Mouse (Mus musculus) R1 (cell line): Measurements from ENCODE around the gene Phf1.

ENCODE experiments used
- DNase-seq: peaks from one replicate; pipeline ENCODE4 v3.0.0-alpha.2; 2018; ENCODE audit warnings: low read depth, low spot score

Gene Phf1

GRCm38 (mm10) chr17:26950560-26951288 is 17.9 kb downstream of the Phf1 start:
- DNase-seq = no peak

GRCm38 (mm10) chr17:26951406-26951805 is 18.6 kb downstream of the Phf1 start:
- peak; percentile 86 for DNase-seq

GRCm38 (mm10) chr17:26951952-26952877 is 19.4 kb downstream of the Phf1 start:
- no peak for DNase-seq

- no peak for DNase-seq
Measured at GRCm38 (mm10) chr17:26953201-26953600, 20.3 kb downstream of the Phf1 start.

GRCm38 (mm10) chr17:26953726-26954125 is 20.9 kb downstream of the Phf1 start:
- DNase-seq = no peak

- no peak for DNase-seq
Measured at GRCm38 (mm10) chr17:26956309-26956708, 23.5 kb downstream of the Phf1 start.

- no peak for DNase-seq
Measured at GRCm38 (mm10) chr17:26956895-26957294, 24.0 kb downstream of the Phf1 start.

GRCm38 (mm10) chr17:26957872-26958271 is 25.0 kb downstream of the Phf1 start:
- DNase-seq = no peak

- DNase-seq = no peak
Measured at GRCm38 (mm10) chr17:26958880-26959279, 26.0 kb downstream of the Phf1 start.

- no peak for DNase-seq
Measured at GRCm38 (mm10) chr17:26959815-26960214, 27.0 kb downstream of the Phf1 start.

- no peak for DNase-seq
Measured at GRCm38 (mm10) chr17:26961572-26962240, 28.9 kb downstream of the Phf1 start.

GRCm38 (mm10) chr17:26966993-26967392 is 34.1 kb downstream of the Phf1 start:
- DNase-seq = no peak

GRCm38 (mm10) chr17:26967477-26967876 is 34.6 kb downstream of the Phf1 start:
- DNase-seq = no peak

- DNase-seq = no peak
Measured at GRCm38 (mm10) chr17:26968200-26968611, 35.4 kb downstream of the Phf1 start.

GRCm38 (mm10) chr17:26969257-26969656 is 36.4 kb downstream of the Phf1 start:
- no peak for DNase-seq

GRCm38 (mm10) chr17:26970221-26970620 is 37.4 kb downstream of the Phf1 start:
- DNase-seq = no peak

- DNase-seq = no peak
Measured at GRCm38 (mm10) chr17:26971247-26971905, 38.5 kb downstream of the Phf1 start.

GRCm38 (mm10) chr17:26972107-26972506 is 39.3 kb downstream of the Phf1 start:
- no peak for DNase-seq

GRCm38 (mm10) chr17:26972703-26973574 is 40.1 kb downstream of the Phf1 start, which contains the start of gene Zbtb9:
Zbtb9 (plus strand) TSS chr17:26973167.
- peak; percentile 97 for DNase-seq

GRCm38 (mm10) chr17:26974547-26974946 is 41.7 kb downstream of the Phf1 start:
- no peak for DNase-seq
